ENCODE assay signal across 11 mouse cellular contexts in genomic region chr1:151390029-151390428, GRCm38 (mm10). TPM values are rescaled to one million over a fixed set of nuclear protein-coding genes. Genes with fewer than 3 reads are reported as not detected.
DNase-seq lines count a peak whose midpoint lies in the region; ATAC-seq and TF ChIP-seq lines count a peak whose summit lies in the region.
"Had no signal": no experiment of that assay in that cellular context is flagged by ENCODE, and none has a peak within 500 bp of the region (broad histone marks: within the 10 kb centered on the region; RNA-seq: fewer than 3 reads in every experiment).

No protein-coding gene starts in this region.

- peak; percentile 32 for DNase-seq in hindbrain, embryonic 11.5 days (ENCODE audit: low spot score)
- no peak for DNase-seq in hindbrain, embryonic 10.5 days (ENCODE audit: low spot score)
- peak; percentile 35 to 41 for DNase-seq in B cell, adult 2 months
- DNase-seq in Patski (ENCODE audit: low read depth, low spot score), result no peak
- peak; percentile 25 to 70 for DNase-seq in kidney, postnatal 36 days
- DNase-seq in thymus, postnatal 14 days, result no peak
- DNase-seq in layer of hippocampus, adult 9-11 months, result no peak

- no peaks in the 10 kb centered on the region for H3K4me1 ChIP-seq in hindbrain, embryonic 11.5 days (replicated peaks; ENCODE audit: control insufficient read depth, insufficient read depth, low read length)
- no peaks in the 10 kb centered on the region for H3K4me1 ChIP-seq in hindbrain, embryonic 10.5 days (replicated peaks)
- no peaks in the 10 kb centered on the region for H3K4me1 ChIP-seq in midbrain, embryonic 16.5 days (ENCODE audit: control insufficient read depth, insufficient read depth, low read length)
- H3K4me1 ChIP-seq: embryonic facial prominence, embryonic 12.5 days; midbrain, embryonic 12.5 days had no signal

- H3K27me3 ChIP-seq in hindbrain, embryonic 11.5 days (ENCODE audit: control insufficient read depth, insufficient read depth, low read length), result no peaks in the 10 kb centered on the region
- H3K27me3 ChIP-seq in hindbrain, embryonic 10.5 days (ENCODE audit: insufficient read depth, poor library complexity, severe bottlenecking), result no peaks in the 10 kb centered on the region
- no peaks in the 10 kb centered on the region for H3K27me3 ChIP-seq in Patski
- H3K27me3 ChIP-seq in midbrain, embryonic 16.5 days (ENCODE audit: control insufficient read depth, insufficient read depth, low read depth, low read length), result no peaks in the 10 kb centered on the region
- H3K27me3 ChIP-seq: embryonic facial prominence, embryonic 12.5 days; midbrain, embryonic 12.5 days had no signal

- peak; percentile 67 for TF ChIP-seq CTCF in Patski (IDR thresholded peaks at IDR 0.05)

- H3K9ac ChIP-seq in hindbrain, embryonic 11.5 days (ENCODE audit: low read depth, low read length), result no peak overlapping the region
- H3K9ac ChIP-seq in midbrain, embryonic 16.5 days (ENCODE audit: low read depth, low read length), result no peak overlapping the region
- H3K9ac ChIP-seq: embryonic facial prominence, embryonic 12.5 days; midbrain, embryonic 12.5 days had no signal

- no peak overlapping the region for H3K27ac ChIP-seq in hindbrain, embryonic 11.5 days (ENCODE audit: low read depth, low read length)
- H3K27ac ChIP-seq in hindbrain, embryonic 10.5 days, result no peak overlapping the region
- H3K27ac ChIP-seq in midbrain, embryonic 16.5 days (ENCODE audit: low read length), result no peak overlapping the region
- H3K27ac ChIP-seq: embryonic facial prominence, embryonic 12.5 days; midbrain, embryonic 12.5 days had no signal

- H3K36me3 ChIP-seq in hindbrain, embryonic 11.5 days (ENCODE audit: control insufficient read depth, insufficient read depth, low read length), result 0 out of 2 replicates have a peak, but pooled peaks cover 2% of the 10 kb centered on the region
- peaks cover 32% of the 10 kb centered on the region for H3K36me3 ChIP-seq in hindbrain, embryonic 10.5 days
- H3K36me3 ChIP-seq in midbrain, embryonic 16.5 days (ENCODE audit: control insufficient read depth, insufficient read depth, low read length), result 0 out of 2 replicates have a peak, but pooled peaks cover 2% of the 10 kb centered on the region

- H3K4me2 ChIP-seq in hindbrain, embryonic 11.5 days (replicated peaks; ENCODE audit: low read depth, low read length), result no peak overlapping the region
- no peak overlapping the region for H3K4me2 ChIP-seq in midbrain, embryonic 16.5 days (ENCODE audit: low read length)
- H3K4me2 ChIP-seq: embryonic facial prominence, embryonic 12.5 days; midbrain, embryonic 12.5 days had no signal

- 95% methylated on average over 1 of the region's 1 CpGs for WGBS in hindbrain, embryonic 11.5 days
- WGBS in hindbrain, embryonic 10.5 days, result 98% methylated on average over 1 of the region's 1 CpGs
- WGBS in midbrain, embryonic 16.5 days, result 96% methylated on average over 1 of the region's 1 CpGs

- POLR2A ChIA-PET in Patski (lab: Charles Lee), result no interaction called here

- in situ Hi-C loops in Patski (cut with MboI; ENCODE audit: low pct_unique_long_range_greater_than_20kb), result loop anchor here (25.0 kb wide), 1 partner anchor 828 kb away; no protein-coding TSS in a partner anchor

- no peaks in the 10 kb centered on the region for H3K9me3 ChIP-seq in hindbrain, embryonic 11.5 days (ENCODE audit: control insufficient read depth, low read length)
- no peaks in the 10 kb centered on the region for H3K9me3 ChIP-seq in hindbrain, embryonic 10.5 days
- H3K9me3 ChIP-seq in midbrain, embryonic 16.5 days (replicated peaks; ENCODE audit: control insufficient read depth, low read length, poor library complexity, severe bottlenecking), result no peaks in the 10 kb centered on the region
- H3K9me3 ChIP-seq: embryonic facial prominence, embryonic 12.5 days; midbrain, embryonic 12.5 days had no signal

- no peak overlapping the region for H3K4me3 ChIP-seq in hindbrain, embryonic 11.5 days (ENCODE audit: low read depth, low read length)
- no peak overlapping the region for H3K4me3 ChIP-seq in hindbrain, embryonic 10.5 days
- H3K4me3 ChIP-seq in midbrain, embryonic 16.5 days (ENCODE audit: low read depth, low read length), result no peak overlapping the region
- H3K4me3 ChIP-seq: embryonic facial prominence, embryonic 12.5 days; midbrain, embryonic 12.5 days had no signal

- ATAC-seq in hindbrain, embryonic 11.5 days (ENCODE audit: low FRiP score), result no peak
- ATAC-seq in Patski, result no peak
- no peak for ATAC-seq in midbrain, embryonic 16.5 days
- ATAC-seq: intestine, embryonic 16.5 days had no signal

- CTCF ChIA-PET in Patski (lab: Charles Lee), result interaction anchor here (0.9 to 3.0 kb wide), 6 partner anchors 30 to 355 kb away, joined by 3 to 14 read pairs (median 4); no protein-coding TSS in a partner anchor

RNA-seq across cellular contexts. Expression of gene Swt1, which starts 38.2 kb away (rescaled TPM):
- 23.7 and 27.6 TPM in 2 replicates for polyA plus RNA-seq in hindbrain, embryonic 11.5 days (2014; fragmentation: Nextera tagmentation; extraction: Ambion mirVana)
- polyA plus RNA-seq in hindbrain, embryonic 10.5 days (2016; fragmentation: Nextera tagmentation; extraction: Ambion mirVana), result 17.7 and 22.1 TPM in 2 replicates
- polyA plus RNA-seq in Patski (2021), result 23.2 TPM
- 12.9 and 14.3 TPM in 2 replicates for polyA plus RNA-seq in midbrain, embryonic 16.5 days (2015; fragmentation: Nextera tagmentation; extraction: Ambion mirVana)

RNA-seq across cellular contexts. Expression of gene Trmt1l, which starts 38.3 kb away (rescaled TPM):
- 59.3 and 63.8 TPM in 2 replicates for polyA plus RNA-seq in hindbrain, embryonic 11.5 days (2014; fragmentation: Nextera tagmentation; extraction: Ambion mirVana)
- polyA plus RNA-seq in hindbrain, embryonic 10.5 days (2016; fragmentation: Nextera tagmentation; extraction: Ambion mirVana), result 54.9 and 55.4 TPM in 2 replicates
- 46.7 TPM for polyA plus RNA-seq in Patski (2021)
- 43.8 and 45.7 TPM in 2 replicates for polyA plus RNA-seq in midbrain, embryonic 16.5 days (2015; fragmentation: Nextera tagmentation; extraction: Ambion mirVana)

RNA-seq across cellular contexts. Expression of gene Ivns1abp, which starts 45.8 kb away (rescaled TPM):
- polyA plus RNA-seq in hindbrain, embryonic 11.5 days (2014; fragmentation: Nextera tagmentation; extraction: Ambion mirVana), result 340 and 415 TPM in 2 replicates
- 299 and 375 TPM in 2 replicates for polyA plus RNA-seq in hindbrain, embryonic 10.5 days (2016; fragmentation: Nextera tagmentation; extraction: Ambion mirVana)
- polyA plus RNA-seq in Patski (2021), result 853 TPM
- polyA plus RNA-seq in midbrain, embryonic 16.5 days (2015; fragmentation: Nextera tagmentation; extraction: Ambion mirVana), result 260 and 271 TPM in 2 replicates

Comparison
In these comparisons a context has a peak if more than half of its experiments do, and no peak if none do; other contexts are left out.
1. DNase-seq: peak in hindbrain, embryonic 11.5 days (single experiment), B cell, adult 2 months (2 of 2) and kidney, postnatal 36 days (2 of 2); none in hindbrain, embryonic 10.5 days (single experiment), Patski (single experiment), thymus, postnatal 14 days (single experiment) and layer of hippocampus, adult 9-11 months (single experiment).